Mouse (Mus musculus) intestine, embryonic 16.5 days (tissue): ENCODE data around the gene Mlh3. TPM values are rescaled to one million over a fixed set of nuclear protein-coding genes. Genes with fewer than 3 reads are reported as not detected.

Source experiments
- ATAC-seq: fragments of 200-750 bp; cut with Nextera tagmentation; 2 replicates; pipeline ENCODE4 v1.8.0; 2017; ENCODE audit warnings: moderate TSS enrichment, moderate library complexity
- H3K27ac ChIP-seq: fragments of 300-500 bp; sonication (generic); 2 replicates; pipeline ENCODE4 v1.5.1; 2014; ENCODE audit warnings: mild to moderate bottlenecking, low read length
- H3K27me3 ChIP-seq: fragments of 300-500 bp; sonication (generic); replicated peaks from 2 replicates; pipeline ENCODE4 v1.6.1; 2014; ENCODE audit warnings: low read length, control low read depth, mixed read lengths; ENCODE audit not compliant: control insufficient read depth, insufficient read depth
- H3K36me3 ChIP-seq: fragments of 300-500 bp; sonication (generic); 2 replicates; pipeline ENCODE4 v1.6.1; 2014; ENCODE audit warnings: low read length, control low read depth; ENCODE audit not compliant: control insufficient read depth, insufficient read depth
- H3K4me1 ChIP-seq: fragments of 300-500 bp; sonication (generic); 2 replicates; pipeline ENCODE4 v1.6.1; 2014; ENCODE audit warnings: low read length, control low read depth, mixed read lengths; ENCODE audit not compliant: control insufficient read depth, insufficient read depth
- H3K4me2 ChIP-seq: fragments of 300-500 bp; sonication (generic); 2 replicates; pipeline ENCODE4 v1.6.1; 2014; ENCODE audit warnings: low read depth, low read length, control low read depth
- H3K4me3 ChIP-seq: fragments of 300-500 bp; sonication (generic); 2 replicates; pipeline ENCODE4 v1.5.1; 2014; ENCODE audit warnings: mild to moderate bottlenecking, low read length
- H3K9ac ChIP-seq: fragments of 300-500 bp; sonication (generic); 2 replicates; pipeline ENCODE4 v1.6.1; 2014; ENCODE audit warnings: low read depth, low read length
- H3K9me3 ChIP-seq: fragments of 300-500 bp; sonication (generic); 2 replicates; pipeline ENCODE4 v1.6.1; 2016; ENCODE audit warnings: low read length, control low read depth; ENCODE audit not compliant: control insufficient read depth
- WGBS: fragments of 180-500 bp; shearing (Covaris S2); extraction: QIAGEN DNeasy Blood & Tissue Kit; methylation state at CpG from one replicate; pipeline ENCODE4 v1.1.7; 2014; 5-methylcytosine and 5-hydroxymethylcytosine counted together
- polyA plus RNA-seq: library from polyadenylated mRNA; unstranded; fragments of >200 nt; fragmentation: Nextera tagmentation; extraction: Ambion mirVana; gene quantifications from 2 replicates; pipeline ENCODE4 v1.2.1, GENCODE M21; 2015

The Mlh3 gene
- polyA plus RNA-seq, 1 experiment from 2014 or later = 5.5 TPM

- H3K9me3 ChIP-seq = no peaks in the 10 kb centered on the region
- WGBS = 52% methylated on average over 2 of the region's 2 CpGs
- H3K36me3 ChIP-seq = 0 out of 2 replicates have a peak, but pooled peaks cover under 1% of the 10 kb centered on the region
- ATAC-seq = peak; percentile 16; the same call in 1 of the 2 replicates
- H3K4me3 ChIP-seq = no peak overlapping the region
- H3K4me1 ChIP-seq = peaks cover 6% of the 10 kb centered on the region; the same call in 1 of the 2 replicates
- no peak overlapping the region for H3K4me2 ChIP-seq
- H3K27me3 ChIP-seq = no peaks in the 10 kb centered on the region
- no peak overlapping the region for H3K9ac ChIP-seq
- no peak overlapping the region for H3K27ac ChIP-seq
Measured at GRCm38 (mm10) chr12:85217733-85218310, 52.6 kb downstream of the Mlh3 start.

GRCm38 (mm10) chr12:85215031-85215430 lies 55.4 kb downstream of the Mlh3 start:
- no peak overlapping the region for H3K9ac ChIP-seq
- no peaks in the 10 kb centered on the region for H3K36me3 ChIP-seq
- H3K4me3 ChIP-seq = no peak overlapping the region
- no peaks in the 10 kb centered on the region for H3K9me3 ChIP-seq
- H3K27ac ChIP-seq = no peak overlapping the region
- H3K27me3 ChIP-seq = no peaks in the 10 kb centered on the region
- no peak overlapping the region for H3K4me2 ChIP-seq
- WGBS = 77% methylated on average over 5 of the region's 5 CpGs
- peaks cover 3% of the 10 kb centered on the region; the same call in 1 of the 2 replicates for H3K4me1 ChIP-seq
- ATAC-seq = no peak

- Histone ChIP-seq H3K9ac (no peak overlapping the region), H3K4me3 (no peak overlapping the region), H3K9me3 (no peaks in the 10 kb centered on the region), H3K36me3 (no peaks in the 10 kb centered on the region), H3K4me2 (no peak overlapping the region), H3K4me1 (no peaks in the 10 kb centered on the region), H3K27ac (no peak overlapping the region), H3K27me3 (no peaks in the 10 kb centered on the region)
- no peak for ATAC-seq
- WGBS = 40% methylated on average over 7 of the region's 7 CpGs
Measured at GRCm38 (mm10) chr12:85208687-85209199, 61.7 kb downstream of the Mlh3 start.

GRCm38 (mm10) chr12:85205425-85205824 lies 65.0 kb downstream of the Mlh3 start:
- H3K9me3 ChIP-seq = no peaks in the 10 kb centered on the region
- H3K4me3 ChIP-seq = no peak overlapping the region
- WGBS = 87% methylated on average over 10 of the region's 10 CpGs
- ATAC-seq = no peak
- no peak overlapping the region for H3K4me2 ChIP-seq
- no peaks in the 10 kb centered on the region for H3K36me3 ChIP-seq
- H3K27me3 ChIP-seq = no peaks in the 10 kb centered on the region
- no peak overlapping the region for H3K27ac ChIP-seq
- H3K4me1 ChIP-seq = peaks cover 7% of the 10 kb centered on the region
- H3K9ac ChIP-seq = no peak overlapping the region

GRCm38 (mm10) chr12:85204105-85204504 lies 66.3 kb downstream of the Mlh3 start:
- no peak for ATAC-seq
- Histone ChIP-seq H3K9ac (no peak overlapping the region), H3K4me3 (no peak overlapping the region), H3K4me2 (no peak overlapping the region), H3K36me3 (no peaks in the 10 kb centered on the region), H3K4me1 (peaks cover 7% of the 10 kb centered on the region), H3K9me3 (no peaks in the 10 kb centered on the region), H3K27me3 (no peaks in the 10 kb centered on the region), H3K27ac (no peak overlapping the region)
- WGBS = 50% methylated on average over 8 of the region's 8 CpGs

- H3K4me3 ChIP-seq = no peak overlapping the region
- H3K4me2 ChIP-seq = no peak overlapping the region
- 59% methylated on average over 5 of the region's 5 CpGs for WGBS
- H3K36me3 ChIP-seq = no peaks in the 10 kb centered on the region
- no peak; the same call in 1 of the 2 replicates for ATAC-seq
- H3K27me3 ChIP-seq = no peaks in the 10 kb centered on the region
- H3K27ac ChIP-seq = no peak overlapping the region
- peaks cover 7% of the 10 kb centered on the region for H3K4me1 ChIP-seq
- no peak overlapping the region for H3K9ac ChIP-seq
- H3K9me3 ChIP-seq = no peaks in the 10 kb centered on the region
Measured at GRCm38 (mm10) chr12:85203699-85204098, 66.7 kb downstream of the Mlh3 start.

- ATAC-seq = no peak
- Histone ChIP-seq H3K27ac (no peak overlapping the region), H3K27me3 (no peaks in the 10 kb centered on the region), H3K4me1 (peaks cover 10% of the 10 kb centered on the region), H3K4me3 (no peak overlapping the region), H3K36me3 (no peaks in the 10 kb centered on the region), H3K9ac (no peak overlapping the region), H3K4me2 (no peak overlapping the region), H3K9me3 (no peaks in the 10 kb centered on the region)
- WGBS = 93% methylated on average over 7 of the region's 7 CpGs
Measured at GRCm38 (mm10) chr12:85202191-85202590, 68.2 kb downstream of the Mlh3 start.

GRCm38 (mm10) chr12:85201830-85202147 lies 68.6 kb downstream of the Mlh3 start:
- no peak for ATAC-seq
- no peak overlapping the region for H3K4me3 ChIP-seq
- H3K9ac ChIP-seq = no peak overlapping the region
- no peaks in the 10 kb centered on the region for H3K9me3 ChIP-seq
- no peak overlapping the region for H3K4me2 ChIP-seq
- H3K27me3 ChIP-seq = no peaks in the 10 kb centered on the region
- WGBS = 78% methylated on average over 2 of the region's 2 CpGs
- no peaks in the 10 kb centered on the region for H3K36me3 ChIP-seq
- no peak overlapping the region for H3K27ac ChIP-seq
- peaks cover 12% of the 10 kb centered on the region for H3K4me1 ChIP-seq

GRCm38 (mm10) chr12:85200929-85201829 lies 69.2 kb downstream of the Mlh3 start:
- Histone ChIP-seq H3K4me1 (peaks cover 12% of the 10 kb centered on the region), H3K4me3 (no peak overlapping the region), H3K27me3 (no peaks in the 10 kb centered on the region), H3K9me3 (no peaks in the 10 kb centered on the region), H3K4me2 (no peak overlapping the region), H3K27ac (no peak overlapping the region), H3K36me3 (no peaks in the 10 kb centered on the region), H3K9ac (peak overlapping the region; percentile 49; the same call in 1 of the 2 replicates)
- ATAC-seq = no peak
- 37% methylated on average over 24 of the region's 24 CpGs for WGBS
